Mouse (Mus musculus): ENCODE measurements around the gene Gm28870.
"Not testable (repeated sequence)": the region's sequence is repeated elsewhere in the genome, so short reads cannot be mapped to it uniquely, and the experiment has no call there.

Gene Gm28870

DNA sequence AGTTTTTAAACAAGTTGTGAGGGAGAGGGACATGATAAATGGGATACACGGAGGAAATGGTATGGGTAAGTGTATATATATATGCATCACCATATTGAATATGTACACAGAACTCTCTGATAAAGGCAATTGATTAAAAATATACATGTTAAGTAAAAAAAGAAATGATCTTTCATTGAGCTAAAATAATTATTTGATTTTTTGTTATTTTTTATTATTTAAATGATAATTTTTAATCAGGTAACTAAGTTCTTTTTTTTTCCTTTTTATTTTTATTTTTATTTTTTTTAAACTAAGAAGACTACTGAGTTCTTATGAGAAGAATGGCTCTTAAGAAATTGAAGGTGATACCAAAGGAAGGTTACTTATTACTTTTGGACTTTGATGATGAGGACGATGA is at the start of gene Gm28870:
Gene Gm28870 (plus strand): TSS at position 301 of the 400 bp plus-strand sequence.
- DNase-seq = not testable (repeated sequence)
